Mouse (Mus musculus) heart, adult 9 months (tissue): Measurements from ENCODE around the gene Relch.
"Not testable (repeated sequence)": the region's sequence is repeated elsewhere in the genome, so short reads cannot be mapped to it uniquely, and the experiment has no call there.

Source experiments
- DNase-seq, 2 experiments: peaks; one replicate each; pipeline ENCODE4 v3.0.0; 2022; ENCODE audit warnings: low spot score in 2 of 2

The Relch gene

DNA sequence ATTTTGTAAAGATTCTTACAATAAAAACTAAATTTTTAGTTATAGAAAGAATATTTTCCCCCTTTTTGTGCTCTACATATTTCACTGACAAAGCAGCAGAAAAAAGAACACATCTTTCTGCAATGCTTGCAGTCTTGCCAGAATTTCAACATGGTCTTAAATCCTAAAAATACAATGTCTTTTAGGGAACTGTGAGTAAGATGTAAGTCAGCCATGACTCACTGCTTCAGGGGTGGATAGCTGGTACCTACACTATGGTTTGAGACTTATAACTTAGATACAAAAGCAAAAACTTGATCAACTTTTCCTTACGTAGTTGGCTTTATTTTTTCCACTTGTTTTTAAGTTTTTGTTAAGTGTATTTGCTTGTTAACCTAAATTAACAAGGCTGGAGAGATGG is 78.8 kb downstream of the Relch start:
- peak in 1 of 2 experiments; percentile 26 for DNase-seq

DNA sequence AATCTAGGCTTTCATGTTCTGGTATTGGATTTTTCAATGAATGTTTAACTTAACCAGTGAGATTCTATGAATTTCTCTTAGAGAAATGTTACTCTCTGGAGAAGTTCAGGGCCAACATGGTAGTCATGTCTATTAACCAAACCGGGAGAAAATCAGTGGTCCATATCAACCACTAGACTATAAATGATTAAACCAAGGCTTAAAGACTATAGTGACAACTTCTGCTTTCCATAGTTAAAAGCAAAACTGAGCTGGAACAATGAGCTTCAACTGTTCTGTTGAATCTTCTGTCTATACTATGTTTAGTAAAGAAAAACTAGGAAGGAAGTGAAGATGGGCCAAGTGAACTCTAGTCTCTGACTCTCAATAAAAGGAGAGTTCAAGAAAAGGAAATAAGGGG is 82.8 kb downstream of the Relch start:
- DNase-seq: peak in 1 of 2 experiments; percentile 6

DNA sequence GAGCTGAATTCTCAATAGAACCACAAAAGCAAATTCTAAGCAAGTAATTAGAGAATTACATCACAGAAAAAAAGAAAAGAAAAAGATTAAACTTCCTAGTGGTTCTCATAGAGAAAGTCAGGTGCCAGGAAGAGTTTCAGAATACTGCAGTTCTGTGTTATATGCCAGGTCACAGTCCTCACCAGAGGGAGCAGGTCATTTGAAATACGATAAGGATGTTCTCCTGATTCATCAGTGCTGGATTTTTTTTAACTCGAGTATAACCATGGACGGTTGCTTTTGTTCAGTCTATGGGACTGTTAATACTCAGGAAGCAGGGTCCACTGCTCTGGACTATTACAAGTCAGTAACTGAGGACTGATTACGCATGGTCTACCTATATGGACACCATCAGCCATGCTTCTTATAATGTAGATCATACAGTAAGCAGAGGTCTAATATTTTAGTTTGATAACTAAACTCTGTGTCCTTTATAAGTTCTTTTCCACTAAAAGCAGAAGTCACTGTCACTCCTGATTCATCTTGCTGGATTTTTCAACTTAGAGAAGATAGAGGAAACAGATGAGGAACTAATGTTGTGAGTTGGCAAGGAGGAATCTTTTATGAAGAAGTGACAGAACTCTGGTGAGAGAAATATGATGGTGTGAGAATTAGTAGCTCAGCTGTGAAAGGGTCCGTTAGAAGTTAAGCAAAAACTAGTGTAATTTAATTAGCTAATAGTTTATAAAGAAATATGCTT is 83.4 kb downstream of the Relch start:
- no peak for DNase-seq

DNA sequence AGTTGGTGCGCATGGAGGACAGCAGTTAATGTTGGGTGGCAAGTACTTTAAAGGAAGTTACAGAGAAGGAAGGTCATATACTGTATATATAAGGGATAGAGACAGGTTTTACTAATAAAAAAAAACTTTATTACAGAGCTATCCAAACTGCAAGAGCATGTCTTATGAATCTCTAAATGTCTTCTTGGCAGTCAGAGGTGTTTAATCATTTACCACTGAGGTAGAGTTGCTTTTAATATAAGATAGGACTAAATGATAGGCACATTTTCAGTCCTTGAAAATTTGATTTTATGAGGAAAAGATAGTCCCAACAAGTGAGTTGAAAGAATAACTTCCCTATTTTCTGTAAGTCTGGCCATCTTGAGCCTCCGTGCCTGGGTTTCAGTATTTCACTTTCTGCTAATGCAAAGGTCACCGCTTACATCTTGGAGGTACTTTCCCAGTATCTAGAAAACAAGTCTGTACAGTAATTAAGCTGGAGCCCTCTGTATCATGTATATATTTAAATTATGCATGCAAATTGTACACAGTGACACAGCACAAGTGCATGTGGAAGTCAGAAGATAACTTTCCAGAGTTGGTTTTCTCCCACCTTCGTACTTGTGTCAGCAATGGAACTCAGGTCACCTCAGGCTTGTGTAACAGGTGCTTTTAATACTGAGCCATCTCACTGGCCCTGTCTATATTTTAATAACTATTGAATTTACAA is 84.6 kb downstream of the Relch start:
- no peak for DNase-seq

DNA sequence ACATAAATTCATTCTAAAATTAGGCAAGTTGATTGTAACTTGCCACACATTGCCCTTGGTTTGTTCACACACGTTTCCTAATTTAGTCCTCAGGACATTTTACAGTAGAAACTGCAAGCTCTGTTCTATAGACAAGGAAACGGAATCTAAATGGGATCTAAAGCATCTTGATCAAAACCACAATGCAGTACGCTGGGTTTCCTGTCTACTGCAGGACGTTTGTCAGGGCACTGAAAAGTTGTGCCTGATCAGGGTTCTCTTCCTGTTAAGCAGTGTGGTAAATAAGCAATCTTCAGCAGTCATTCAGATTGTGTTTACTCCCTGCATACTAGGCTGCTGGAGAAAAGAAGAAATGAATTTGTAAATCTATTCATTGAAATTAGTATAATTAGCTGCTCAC is 88.5 kb downstream of the Relch start:
- DNase-seq: no peak

DNA sequence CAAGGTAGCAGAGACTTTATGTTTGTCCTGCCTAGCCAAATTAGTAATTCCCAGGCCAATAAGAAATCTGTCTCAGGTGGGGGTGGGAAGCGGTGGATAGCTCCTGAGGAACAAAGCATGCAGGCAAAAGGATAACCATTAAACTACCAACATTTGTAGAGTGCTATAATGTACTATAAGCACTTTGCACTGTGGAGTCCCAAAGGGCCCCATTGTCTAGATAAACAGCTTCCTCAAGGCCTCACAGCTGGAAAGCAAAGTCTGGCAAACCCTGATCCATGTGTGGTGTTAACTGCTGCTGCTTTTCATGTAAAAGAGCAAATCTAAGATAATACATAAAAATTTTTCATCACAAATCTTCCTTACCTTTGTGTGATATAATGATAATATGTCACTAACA is 89.3 kb downstream of the Relch start:
- DNase-seq: no peak

DNA sequence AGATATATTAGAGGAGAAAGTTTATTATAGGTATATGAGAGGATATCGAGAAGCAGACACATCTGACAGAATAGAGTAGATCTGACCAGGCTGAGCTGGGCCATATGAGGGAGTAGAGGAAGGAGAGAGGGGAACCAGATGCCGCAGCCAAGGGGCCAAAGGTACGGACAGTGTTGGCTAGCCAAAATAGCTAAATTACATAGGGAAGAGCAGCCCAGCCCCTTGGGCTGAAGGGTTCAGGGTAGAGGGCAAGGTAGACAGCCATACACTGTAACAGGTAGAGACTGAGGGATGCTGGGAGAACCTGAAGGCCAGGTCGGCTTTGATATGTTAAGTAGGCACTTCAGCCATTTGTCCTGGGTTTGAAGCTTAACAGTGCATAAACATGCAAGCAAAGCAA is 95.1 kb downstream of the Relch start:
- DNase-seq: no peak

GRCm38 (mm10) chr1:105759422-105760165 is 95.9 kb downstream of the Relch start:
- DNase-seq: no peak

GRCm38 (mm10) chr1:105765586-105765985 is 101.9 kb downstream of the Relch start:
- no peak for DNase-seq

DNA sequence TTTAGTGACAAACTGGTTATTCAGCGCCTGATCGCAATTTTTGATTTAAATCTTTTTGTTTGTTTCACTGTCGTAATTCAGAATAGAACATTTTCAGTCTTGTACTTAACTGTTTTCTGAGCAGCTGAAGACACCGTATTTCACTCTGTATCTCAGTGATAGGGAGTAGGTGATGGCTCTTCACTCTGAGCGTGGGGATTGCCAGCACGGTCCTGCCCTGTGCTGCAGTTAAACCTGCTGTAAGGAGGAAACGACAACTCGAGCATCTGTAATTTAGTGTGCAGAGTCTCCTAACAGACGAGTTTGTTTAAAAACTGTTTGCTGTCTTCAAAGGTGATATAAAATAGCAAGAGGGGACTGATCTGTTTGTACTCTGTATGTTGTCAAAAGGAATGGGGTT is 102.4 kb downstream of the Relch start:
- DNase-seq: not testable (repeated sequence)

- DNase-seq: no peak
These were observed 104.7 kb downstream of the Relch start for GRCm38 (mm10) chr1:105768397-105768796.

DNA sequence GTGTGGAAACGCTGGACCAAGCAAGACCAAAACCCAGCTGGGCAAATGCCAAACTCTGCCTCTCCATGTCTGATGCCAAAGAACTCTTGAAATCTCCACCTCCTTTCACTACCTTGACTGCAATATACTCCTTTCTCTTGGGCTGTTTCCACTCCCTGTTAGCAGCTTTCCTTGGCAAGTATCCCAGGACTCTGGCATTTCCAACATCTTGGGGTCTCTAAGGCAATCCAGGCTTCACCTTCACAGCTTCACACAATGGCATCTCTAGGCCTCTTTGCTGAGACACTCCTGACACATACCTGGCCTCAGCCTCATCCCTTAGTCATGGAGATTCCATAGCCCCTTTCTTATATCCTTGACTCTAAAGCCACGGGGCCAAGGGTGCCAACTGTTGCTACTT is 107.0 kb downstream of the Relch start:
- DNase-seq: no peak

DNA sequence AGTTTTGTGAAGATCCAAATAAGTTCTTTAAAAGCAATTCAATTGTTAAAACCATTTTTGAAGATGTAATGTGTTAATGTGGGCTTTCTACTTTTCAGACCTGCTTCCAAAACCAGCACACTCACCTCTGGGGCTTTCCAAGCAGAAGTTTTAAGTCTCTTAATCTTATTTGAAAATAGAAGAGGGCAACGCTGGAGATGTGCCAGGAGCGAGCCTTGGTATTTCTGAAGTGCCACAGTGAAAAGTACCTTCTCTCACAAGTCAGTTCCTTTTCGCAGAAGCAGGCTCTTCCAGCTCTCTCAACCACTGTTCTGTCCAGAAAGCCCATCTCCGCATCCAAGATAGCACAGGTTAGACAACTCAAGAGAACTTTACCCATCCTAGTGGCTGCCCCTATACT is 112.8 kb downstream of the Relch start:
- DNase-seq: no peak

GRCm38 (mm10) chr1:105780079-105780456 is 116.4 kb downstream of the Relch start:
- DNase-seq: no peak

GRCm38 (mm10) chr1:105780457-105781364 is 117.0 kb downstream of the Relch start, which contains the start of gene Tnfrsf11a:
Gene Tnfrsf11a, plus strand, starts transcription at chr1:105780718.
- DNase-seq: peak; percentile 34 to 36

DNA sequence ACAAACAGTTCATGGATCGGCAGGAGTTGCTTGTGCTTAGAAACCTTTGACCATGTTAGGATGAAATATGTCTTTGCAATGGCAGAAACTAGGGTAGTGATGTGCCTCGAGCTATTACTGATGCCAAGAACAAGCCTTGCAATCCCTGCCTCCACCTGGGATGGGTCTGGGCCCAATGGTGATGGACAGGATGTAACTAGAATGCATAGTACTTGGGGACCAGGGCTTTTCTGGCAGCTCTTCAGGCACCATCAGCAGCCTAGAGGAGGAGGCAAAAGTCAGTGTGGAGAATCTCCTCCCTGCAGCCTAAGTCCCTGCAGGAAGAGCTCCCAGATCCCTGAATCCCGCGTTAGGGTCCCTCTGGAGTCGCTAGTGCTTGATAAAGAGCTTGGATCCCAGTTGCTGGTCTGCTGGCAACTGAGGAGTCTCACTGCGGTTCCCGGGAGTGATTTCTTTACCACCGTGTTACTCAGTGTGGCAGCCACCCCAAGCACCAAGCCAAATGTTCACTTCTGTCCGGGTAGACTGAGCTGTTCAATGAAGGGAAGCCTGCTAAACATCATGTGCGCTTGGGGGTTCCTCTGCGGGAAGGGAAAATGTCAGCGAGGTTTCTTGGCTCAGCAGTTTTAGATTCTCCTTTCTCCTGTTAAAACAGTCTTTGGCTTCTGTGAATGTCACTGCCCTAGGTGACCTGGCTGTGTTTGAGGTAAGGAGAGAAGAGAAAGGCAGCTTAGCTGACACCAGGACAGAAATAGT is 117.9 kb downstream of the Relch start:
- no peak for DNase-seq

DNA sequence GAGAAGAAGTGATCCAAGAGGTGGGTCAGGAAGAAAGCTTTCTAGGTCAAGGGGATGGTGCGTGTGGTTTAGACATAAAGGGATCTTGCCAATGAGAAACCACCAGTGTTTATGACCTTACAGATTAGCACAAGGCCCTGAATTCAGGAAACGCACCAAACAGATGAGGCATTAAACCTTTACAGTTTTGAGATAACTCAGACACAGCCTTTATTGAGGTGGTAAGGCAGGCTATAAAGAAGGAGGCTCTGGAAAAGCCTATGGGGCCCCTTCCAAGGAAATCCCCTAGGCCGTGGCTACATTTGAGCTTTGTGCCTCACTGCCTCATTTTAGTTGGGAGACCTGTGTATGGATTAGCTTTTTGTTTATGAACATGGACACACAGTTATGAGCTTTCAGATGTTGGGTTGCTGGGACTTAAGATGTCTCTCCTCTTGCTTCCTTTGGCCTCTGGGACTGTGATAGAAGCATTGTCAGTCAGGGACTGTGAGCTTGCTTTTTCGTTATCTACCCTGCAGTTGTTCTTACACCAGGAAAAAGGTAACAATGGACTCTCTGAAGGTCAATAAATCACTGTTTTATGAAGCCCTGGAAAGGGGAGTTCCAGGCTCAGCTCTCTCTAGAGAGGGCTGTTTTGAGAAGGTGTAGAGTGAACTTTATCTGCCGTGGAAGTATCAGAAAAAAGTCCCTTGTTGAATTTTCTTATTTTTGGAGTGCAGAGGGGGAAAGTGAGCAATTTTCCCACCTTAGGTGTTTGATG is 120.8 kb downstream of the Relch start:
- no peak for DNase-seq

DNA sequence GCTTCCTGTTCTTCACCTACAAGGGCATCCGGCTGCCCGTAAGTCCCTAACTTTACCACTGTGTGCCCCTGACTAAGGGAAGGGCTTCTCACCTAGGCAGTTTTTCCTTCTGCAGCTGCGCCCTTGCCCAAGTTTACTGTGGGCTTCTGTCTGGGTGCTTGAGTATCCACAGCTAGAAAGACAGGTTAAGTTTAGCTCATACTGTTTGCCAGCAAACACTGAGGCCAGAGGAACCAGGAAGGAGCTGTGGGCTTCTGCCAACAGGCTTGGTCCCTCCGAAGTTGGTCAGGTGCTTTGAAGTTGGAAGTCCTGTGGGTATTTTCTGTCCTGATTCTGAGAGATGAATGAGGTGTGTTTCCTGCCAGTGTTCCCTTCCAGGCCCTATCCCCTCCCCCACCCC is 121.5 kb downstream of the Relch start:
- DNase-seq: no peak

- DNase-seq: peak; percentile 29 to 53
These were observed 123.2 kb downstream of the Relch start for GRCm38 (mm10) chr1:105786731-105787357.

- no peak for DNase-seq
These were observed 126.4 kb downstream of the Relch start for GRCm38 (mm10) chr1:105790103-105790502.
